Mouse (Mus musculus) T-helper 1 cell (primary cell): ENCODE results near the gene Fxyd6.

Source experiments
- in situ Hi-C: fragments of 300-600 bp; cut with MboI, MseI; formaldehyde crosslinking; loops from one replicate; pipeline ENCODE4 v1.15.1; 2025; ENCODE audit warnings: high pct_unique_total_duplicates

Gene Fxyd6

DNA sequence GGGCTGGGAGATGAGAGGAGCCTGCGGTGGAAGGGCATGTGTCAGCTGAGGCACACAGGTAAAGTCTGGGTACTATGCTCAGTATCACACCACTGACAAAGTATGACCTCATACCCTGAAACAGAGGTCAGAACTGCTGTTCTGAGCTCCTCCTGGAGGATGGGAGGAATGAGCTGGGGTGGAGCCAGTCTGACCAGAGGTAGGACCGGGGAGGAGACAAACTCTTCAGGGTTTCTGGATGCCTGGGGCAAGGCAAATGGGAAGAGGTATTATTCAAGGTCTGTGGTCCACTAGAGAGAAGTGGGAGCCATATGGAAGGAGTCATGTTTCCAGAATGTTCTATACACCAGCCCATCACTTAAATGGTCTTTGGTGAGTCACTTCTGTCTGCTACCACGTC lies 41.1 kb downstream of the Fxyd6 start:
- in situ Hi-C loops: loop anchor here (5.0 kb wide), 1 partner anchor 109 kb away; no protein-coding TSS in a partner anchor

DNA sequence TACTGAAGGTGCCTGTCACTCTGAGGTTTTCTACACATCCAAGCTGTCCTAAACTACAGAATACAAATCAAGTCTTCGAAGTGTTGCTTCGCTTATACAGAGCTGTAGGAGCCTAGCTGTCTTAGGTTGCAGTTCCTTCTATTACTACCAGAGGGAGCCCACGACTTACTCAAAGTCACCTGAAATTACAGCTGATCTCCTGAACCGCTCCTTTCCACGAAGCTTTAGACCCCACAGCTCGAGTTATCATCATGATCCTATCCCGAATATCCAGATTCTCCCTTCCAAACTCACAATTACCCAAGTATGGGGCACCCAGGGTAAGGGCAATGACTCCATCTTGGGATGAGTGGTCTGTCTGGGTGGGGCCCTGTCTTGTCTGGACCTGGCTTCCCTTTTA lies 41.8 kb downstream of the Fxyd6 start:
- in situ Hi-C loops: loop anchor here (5.0 kb wide), 1 partner anchor 110 kb away; no protein-coding TSS in a partner anchor

- in situ Hi-C loops: loop anchor here (5.0 kb wide), 1 partner anchor 110 kb away; no protein-coding TSS in a partner anchor
Measured at GRCm38 (mm10) chr9:45412287-45412686, 42.3 kb downstream of the Fxyd6 start.

- in situ Hi-C loops: loop anchor here (5.0 kb wide), 1 partner anchor 111 kb away; no protein-coding TSS in a partner anchor
Measured at GRCm38 (mm10) chr9:45412700-45413477, 42.9 kb downstream of the Fxyd6 start.

GRCm38 (mm10) chr9:45413478-45414140 lies 43.6 kb downstream of the Fxyd6 start:
- in situ Hi-C loops: loop anchor here (5.0 kb wide), 1 partner anchor 111 kb away; no protein-coding TSS in a partner anchor

DNA sequence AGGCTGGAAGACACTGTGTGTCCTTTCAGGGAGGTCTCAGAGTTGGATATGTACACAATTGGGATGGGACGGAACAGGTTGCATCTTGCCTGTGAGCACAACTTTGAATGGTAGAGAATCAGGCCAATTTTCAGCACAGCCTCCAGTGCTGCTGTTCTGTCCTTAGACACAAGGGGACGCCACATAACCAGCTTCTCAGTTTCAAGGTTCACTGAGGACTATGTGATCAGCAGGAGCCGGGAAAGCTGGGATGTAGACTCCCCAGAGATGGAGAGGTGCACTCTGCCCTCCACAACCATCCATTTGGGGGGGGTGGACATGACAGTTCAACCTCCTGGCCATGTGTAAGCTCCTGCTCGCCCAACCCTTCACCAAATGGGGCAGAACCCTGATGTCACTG lies 45.9 kb downstream of the Fxyd6 start:
- in situ Hi-C loops: no loop called here

GRCm38 (mm10) chr9:45417245-45417644 lies 47.3 kb downstream of the Fxyd6 start:
- in situ Hi-C loops: no loop called here

DNA sequence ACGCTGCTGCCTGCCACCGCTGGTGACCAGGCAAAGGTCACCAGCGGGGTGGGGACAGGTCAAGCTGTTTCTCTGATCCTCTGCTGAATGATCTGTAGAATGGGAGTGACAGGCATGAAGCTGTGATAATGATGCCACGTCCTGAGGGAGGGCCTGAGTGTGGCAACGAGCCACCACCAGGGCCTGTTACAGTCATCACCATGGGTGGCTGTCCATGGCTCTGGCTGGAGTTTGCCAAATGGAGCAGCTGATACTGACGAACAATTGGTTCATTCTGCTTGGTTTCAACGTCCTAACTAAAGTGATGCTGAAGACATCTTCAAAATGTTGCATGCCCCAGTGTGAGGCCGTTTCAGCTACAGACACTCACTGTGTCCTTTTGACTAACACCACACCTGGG lies 48.3 kb downstream of the Fxyd6 start:
- in situ Hi-C loops: no loop called here

DNA sequence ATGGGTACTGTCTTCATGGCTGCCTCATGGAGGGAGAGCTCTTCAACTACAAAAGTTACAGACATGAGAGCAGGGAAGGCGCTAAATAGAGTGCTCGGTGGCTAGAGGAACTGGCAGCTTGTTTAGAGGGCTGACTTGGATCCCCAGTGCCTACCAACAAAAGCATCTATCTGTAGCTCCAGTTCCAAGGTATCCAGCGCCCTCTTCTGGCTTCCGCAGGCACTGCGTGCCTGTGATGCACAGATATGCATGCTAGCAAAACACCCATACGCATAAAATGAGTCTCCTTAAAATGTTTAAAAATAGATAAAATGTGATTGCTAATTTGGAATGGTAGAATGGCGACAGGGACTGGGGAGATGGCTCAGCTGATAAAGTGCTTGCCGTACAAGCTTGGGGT lies 51.2 kb downstream of the Fxyd6 start:
- in situ Hi-C loops: no loop called here

- in situ Hi-C loops: no loop called here
Measured at GRCm38 (mm10) chr9:45422761-45423298, 52.8 kb downstream of the Fxyd6 start.

- in situ Hi-C loops: no loop called here
Measured at GRCm38 (mm10) chr9:45426456-45426855, 56.5 kb downstream of the Fxyd6 start, which contains the start of gene Dscaml1. TSS of gene Dscaml1 (plus strand) at chr9:45426628.

- in situ Hi-C loops: no loop called here
Measured at GRCm38 (mm10) chr9:45429392-45429791, 59.4 kb downstream of the Fxyd6 start.

DNA sequence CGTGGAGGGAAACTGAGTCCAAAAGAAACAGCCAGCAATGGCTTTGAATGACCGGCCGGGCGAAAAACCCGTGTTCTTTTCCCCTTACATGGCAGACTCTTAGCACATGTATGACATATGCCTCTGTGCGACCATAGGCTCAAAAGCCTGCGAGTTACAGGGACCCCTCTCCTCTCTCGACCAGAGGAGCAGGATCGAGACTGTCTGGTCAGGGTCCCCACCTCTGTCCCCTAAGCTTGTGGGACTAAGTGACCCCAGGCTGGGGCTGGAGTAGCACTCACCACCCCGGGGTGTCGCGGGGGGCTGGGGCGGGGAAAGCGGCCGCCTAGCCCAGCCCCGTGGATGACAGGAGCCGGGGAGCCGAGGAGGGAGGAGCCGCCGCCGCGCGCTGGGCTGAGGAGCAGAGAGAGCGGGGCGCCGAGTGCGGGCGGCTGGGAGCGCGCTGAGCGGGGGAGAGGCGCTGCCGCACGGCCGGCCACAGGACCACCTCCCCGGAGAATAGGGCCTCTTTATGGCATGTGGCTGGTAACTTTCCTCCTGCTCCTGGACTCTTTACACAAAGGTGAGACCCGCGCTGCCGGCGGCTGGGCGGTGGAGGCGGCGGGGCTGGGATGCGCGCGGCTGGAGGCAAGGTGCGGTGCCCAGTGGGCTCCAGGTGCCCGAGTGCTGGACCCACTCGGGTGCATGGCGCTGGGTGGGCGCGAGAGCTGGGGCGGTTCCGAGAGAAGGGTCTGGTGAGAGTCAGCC lies 60.1 kb downstream of the Fxyd6 start:
- in situ Hi-C loops: no loop called here

DNA sequence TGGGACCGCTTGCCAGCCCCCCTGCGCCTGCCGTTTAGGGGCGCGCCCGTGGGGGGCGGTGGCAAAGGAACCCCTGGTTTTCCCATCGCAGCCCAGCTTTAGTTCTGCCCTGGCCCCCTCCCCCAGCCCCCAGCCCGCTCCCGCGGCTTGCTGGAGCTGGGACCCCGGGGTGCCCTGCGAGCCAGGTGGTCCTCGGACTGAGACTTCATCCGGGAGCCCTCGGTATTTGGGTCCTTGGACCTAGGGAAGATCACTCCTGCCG lies 60.6 kb downstream of the Fxyd6 start:
- in situ Hi-C loops: no loop called here

DNA sequence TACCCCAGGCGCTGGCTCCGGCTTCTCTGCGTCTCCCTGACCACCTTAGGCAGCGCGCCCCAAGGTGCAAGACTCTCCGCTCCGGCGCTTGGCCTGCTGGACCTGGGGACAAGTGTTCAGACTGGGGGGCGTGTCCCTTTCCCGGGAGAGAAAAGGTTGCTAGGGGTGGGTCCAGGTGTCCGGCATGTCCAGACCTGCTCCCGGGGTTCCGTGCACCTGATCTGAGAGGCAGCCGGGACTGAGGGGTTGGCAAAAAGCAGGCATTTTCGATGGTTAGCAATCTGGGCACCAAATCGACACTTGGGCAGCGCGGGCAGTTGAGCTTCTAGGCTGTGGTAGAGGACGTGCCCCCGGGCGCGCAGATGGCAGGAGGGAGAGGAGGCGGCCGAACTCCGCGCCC lies 61.2 kb downstream of the Fxyd6 start:
- in situ Hi-C loops: no loop called here

GRCm38 (mm10) chr9:45432639-45433038 lies 62.7 kb downstream of the Fxyd6 start:
- in situ Hi-C loops: no loop called here

DNA sequence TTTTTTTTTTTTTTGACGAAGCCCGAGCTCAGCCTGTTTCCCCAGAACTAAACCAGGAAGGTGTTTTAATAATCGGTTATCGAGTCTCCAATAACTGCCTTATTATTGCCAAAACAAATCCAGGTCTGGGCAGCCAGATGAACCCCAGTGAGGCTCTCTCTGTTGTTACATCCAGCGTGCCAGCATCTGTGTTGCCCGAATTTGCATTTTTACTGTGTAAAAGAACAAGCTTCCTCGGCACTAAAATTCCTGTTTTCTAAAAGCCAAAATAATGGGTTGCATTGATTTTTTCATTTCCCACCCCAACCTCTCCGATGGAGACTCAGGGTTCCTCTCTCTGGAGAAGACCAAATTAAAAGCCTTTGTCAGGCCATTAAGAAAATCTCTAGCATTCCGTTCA lies 63.1 kb downstream of the Fxyd6 start:
- in situ Hi-C loops: no loop called here

DNA sequence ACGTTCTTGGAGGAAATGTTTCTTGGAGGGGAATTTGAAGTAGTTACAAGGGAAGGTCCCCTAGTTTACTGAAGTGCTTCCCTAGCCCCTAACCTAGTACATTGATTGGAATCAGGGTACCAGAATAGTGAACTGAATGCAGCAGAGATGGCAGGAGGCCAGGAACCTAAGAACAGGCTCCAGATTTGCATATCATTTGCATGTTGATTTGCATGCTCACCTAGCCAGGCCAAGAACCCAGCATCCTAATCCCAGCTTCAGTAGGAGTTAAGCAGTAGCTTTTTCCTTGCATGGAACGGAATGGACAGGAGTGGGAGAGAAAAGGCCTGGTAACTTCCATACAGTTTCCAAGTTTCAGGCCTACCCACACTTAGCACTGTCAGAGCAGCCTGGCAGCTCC lies 64.2 kb downstream of the Fxyd6 start:
- in situ Hi-C loops: no loop called here

DNA sequence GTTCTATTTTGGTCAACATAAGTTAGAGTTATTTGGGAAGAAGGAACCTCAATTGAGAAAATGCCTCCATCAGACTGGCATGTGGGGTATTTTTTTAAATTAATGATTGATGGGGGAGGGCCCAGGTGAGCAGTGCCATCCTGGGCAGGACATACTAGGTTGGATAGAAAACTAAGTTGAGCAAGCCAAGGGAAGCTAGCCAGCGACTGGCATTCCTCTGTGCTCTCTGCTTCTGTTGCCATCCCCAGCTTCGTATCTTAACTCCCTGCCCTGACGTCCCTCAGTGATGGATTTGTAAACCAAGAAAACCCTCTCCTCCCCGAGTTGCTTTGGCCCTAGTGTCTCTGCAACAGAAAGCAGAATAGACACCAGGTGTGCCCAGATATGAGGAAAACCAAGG lies 69.0 kb downstream of the Fxyd6 start:
- in situ Hi-C loops: no loop called here

DNA sequence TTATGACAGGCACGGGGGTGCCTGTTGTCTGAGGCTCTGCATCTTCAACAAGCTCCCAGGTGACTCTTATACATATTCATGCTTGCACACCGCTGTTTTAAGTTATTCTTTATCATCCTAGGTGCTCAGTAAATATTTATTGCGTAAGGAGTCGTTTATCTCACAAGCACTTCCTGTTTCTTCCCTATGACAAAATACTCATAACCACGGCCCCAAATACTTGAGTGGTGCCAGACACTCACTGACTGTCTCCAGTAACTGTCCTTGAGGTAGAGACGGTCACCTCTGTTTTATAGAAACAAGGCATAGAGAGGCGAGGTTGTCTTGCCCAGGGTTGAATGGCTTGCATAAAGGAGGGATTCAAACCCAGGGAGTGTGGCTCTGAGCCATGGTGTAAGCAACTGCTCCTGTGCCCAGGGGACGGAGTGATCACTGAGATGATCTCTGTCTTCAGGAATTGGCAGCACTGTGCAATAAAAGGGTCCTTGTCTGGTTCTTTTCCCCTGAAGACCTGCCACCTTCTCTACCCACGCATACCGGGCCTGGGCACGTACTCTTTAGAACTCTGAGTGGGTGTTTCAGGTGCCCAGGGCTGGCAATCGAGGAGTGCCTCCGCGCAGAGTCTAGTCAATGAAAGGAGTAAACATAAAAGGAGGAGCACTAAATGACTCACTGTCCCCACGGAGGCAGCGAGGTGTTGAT lies 70.2 kb downstream of the Fxyd6 start:
- in situ Hi-C loops: no loop called here

DNA sequence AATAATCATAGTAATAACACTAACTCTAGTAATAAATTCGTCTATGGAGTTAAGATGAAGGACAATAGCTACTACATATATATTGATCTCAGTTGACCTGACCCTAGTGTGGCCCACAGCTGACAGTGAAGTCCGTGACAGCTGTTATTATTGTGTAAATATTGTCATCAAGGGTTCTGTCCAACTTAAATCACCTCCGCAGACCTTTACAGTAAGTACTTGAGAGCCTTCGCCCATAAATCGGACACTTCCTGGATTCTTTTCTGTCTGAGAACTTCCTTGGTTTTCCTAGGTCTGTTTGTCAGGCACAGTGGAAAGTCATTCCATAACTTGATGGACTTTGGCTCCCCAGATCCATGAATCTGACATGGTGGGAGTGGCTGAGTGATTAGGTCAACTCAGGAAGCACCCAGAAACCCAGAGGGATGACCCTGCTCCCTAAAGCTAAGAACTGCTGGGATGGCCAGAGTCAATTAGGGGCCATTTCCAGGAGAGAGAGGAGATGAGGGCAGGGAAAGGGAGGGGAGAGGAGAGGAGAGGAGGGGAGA lies 74.3 kb downstream of the Fxyd6 start:
- in situ Hi-C loops: no loop called here
